ENCODE assay signal across 13 mouse cellular contexts in genomic region chr4:154312935-154313621, GRCm38 (mm10). TPM values are rescaled to one million over a fixed set of nuclear protein-coding genes. Genes with fewer than 3 reads are reported as not detected.
DNase-seq lines count a peak whose midpoint lies in the region; ATAC-seq and TF ChIP-seq lines count a peak whose summit lies in the region.
"Had no signal": no experiment of that assay in that cellular context is flagged by ENCODE, and none has a peak within 500 bp of the region (broad histone marks: within the 10 kb centered on the region; RNA-seq: fewer than 3 reads in every experiment).

No protein-coding gene starts in this region.

- H3K4me3 ChIP-seq in embryonic facial prominence, embryonic 11.5 days (ENCODE audit: low read depth, low read length), result no peak overlapping the region
- H3K4me3 ChIP-seq in hindbrain, embryonic 12.5 days, result no peak overlapping the region
- no peak overlapping the region for H3K4me3 ChIP-seq in limb, embryonic 13.5 days
- no peak overlapping the region for H3K4me3 ChIP-seq in liver, postnatal 0 days (ENCODE audit: low read depth, low read length)
- H3K4me3 ChIP-seq: midbrain, embryonic 12.5 days had no signal

- ATAC-seq in embryonic facial prominence, embryonic 11.5 days (replicated peaks; ENCODE audit: insufficient number of reproducible peaks, low FRiP score, low TSS enrichment, low read depth), result no peak
- no peak for ATAC-seq in hindbrain, embryonic 12.5 days (ENCODE audit: low FRiP score)
- ATAC-seq in limb, embryonic 13.5 days (ENCODE audit: low FRiP score, low read depth), result peak; percentile 65
- no peak for ATAC-seq in liver, postnatal 0 days
- ATAC-seq: Patski had no signal

- TF ChIP-seq EP300 in liver, postnatal 0 days (IDR thresholded peaks at IDR 0.05; ENCODE audit: low read depth), result no peak

- DNase-seq in cerebellum, adult 9-11 months, result peak; percentile 14
- no peak for DNase-seq in cerebellum, postnatal 25 days
- no peak for DNase-seq in embryonic facial prominence, embryonic 11.5 days (ENCODE audit: low spot score)
- DNase-seq in lung, postnatal 14 days, result no peak
- DNase-seq in liver, postnatal 0 days, result no peak
- DNase-seq in testis, postnatal 14 days (ENCODE audit: low spot score), result no peak

- no peaks in the 10 kb centered on the region for H3K4me1 ChIP-seq in embryonic facial prominence, embryonic 11.5 days (ENCODE audit: control insufficient read depth, insufficient read depth, low read length)
- peaks cover 11% of the 10 kb centered on the region; the same call in 1 of the 2 replicates for H3K4me1 ChIP-seq in hindbrain, embryonic 12.5 days
- peaks cover 21% of the 10 kb centered on the region for H3K4me1 ChIP-seq in limb, embryonic 13.5 days
- H3K4me1 ChIP-seq in liver, postnatal 0 days (ENCODE audit: insufficient read depth), result no peaks in the 10 kb centered on the region

- no peaks in the 10 kb centered on the region; the same call in 1 of the 2 replicates for H3K36me3 ChIP-seq in embryonic facial prominence, embryonic 11.5 days (replicated peaks; ENCODE audit: control insufficient read depth, insufficient read depth, low read depth, low read length)
- H3K36me3 ChIP-seq in hindbrain, embryonic 12.5 days, result no peaks in the 10 kb centered on the region
- peaks cover 11% of the 10 kb centered on the region for H3K36me3 ChIP-seq in limb, embryonic 13.5 days
- no peaks in the 10 kb centered on the region for H3K36me3 ChIP-seq in liver, postnatal 0 days (replicated peaks; ENCODE audit: insufficient read depth, low read length)
- H3K36me3 ChIP-seq: midbrain, embryonic 12.5 days had no signal

- H3K4me2 ChIP-seq in embryonic facial prominence, embryonic 11.5 days (ENCODE audit: low read depth, low read length), result no peak overlapping the region
- no peak overlapping the region for H3K4me2 ChIP-seq in hindbrain, embryonic 12.5 days (replicated peaks)
- H3K4me2 ChIP-seq in limb, embryonic 13.5 days (replicated peaks), result 0 out of 2 replicates have a peak overlapping the region, but pooled peaks have one; percentile 7
- H3K4me2 ChIP-seq in liver, postnatal 0 days (ENCODE audit: low read depth, low read length), result no peak overlapping the region
- H3K4me2 ChIP-seq: midbrain, embryonic 12.5 days had no signal

- H3K27me3 ChIP-seq in embryonic facial prominence, embryonic 11.5 days (ENCODE audit: control insufficient read depth, insufficient read depth, low read length), result no peaks in the 10 kb centered on the region
- no peaks in the 10 kb centered on the region for H3K27me3 ChIP-seq in hindbrain, embryonic 12.5 days
- no peaks in the 10 kb centered on the region for H3K27me3 ChIP-seq in limb, embryonic 13.5 days
- no peaks in the 10 kb centered on the region for H3K27me3 ChIP-seq in liver, postnatal 0 days (ENCODE audit: insufficient read depth, low read length)

- TF ChIP-seq CTCF in liver, postnatal 0 days (IDR thresholded peaks at IDR 0.05; ENCODE audit: low read depth), result no peak

- no peaks in the 10 kb centered on the region for H3K9me3 ChIP-seq in embryonic facial prominence, embryonic 11.5 days (replicated peaks; ENCODE audit: control insufficient read depth, low read length)
- H3K9me3 ChIP-seq in hindbrain, embryonic 12.5 days (replicated peaks), result no peaks in the 10 kb centered on the region
- H3K9me3 ChIP-seq in limb, embryonic 13.5 days, result no peaks in the 10 kb centered on the region
- no peaks in the 10 kb centered on the region for H3K9me3 ChIP-seq in liver, postnatal 0 days (ENCODE audit: low read length)
- H3K9me3 ChIP-seq: midbrain, embryonic 12.5 days had no signal

- 24% methylated on average over 4 of the region's 4 CpGs for WGBS in embryonic facial prominence, embryonic 11.5 days
- WGBS in hindbrain, embryonic 12.5 days, result 31% methylated on average over 4 of the region's 4 CpGs
- 50% methylated on average over 4 of the region's 4 CpGs for WGBS in limb, embryonic 13.5 days
- 55% methylated on average over 4 of the region's 4 CpGs for WGBS in liver, postnatal 0 days (ENCODE audit: insufficient replicate concordance)

- 0 out of 2 replicates have a peak overlapping the region, but pooled peaks have one; percentile 35 for H3K27ac ChIP-seq in embryonic facial prominence, embryonic 11.5 days (replicated peaks; ENCODE audit: low read depth, low read length)
- H3K27ac ChIP-seq in hindbrain, embryonic 12.5 days, result peak overlapping the region; percentile 85
- peak overlapping the region; percentile 85 for H3K27ac ChIP-seq in limb, embryonic 13.5 days
- no peak overlapping the region for H3K27ac ChIP-seq in liver, postnatal 0 days (ENCODE audit: low read depth)
- H3K27ac ChIP-seq: midbrain, embryonic 12.5 days had no signal

- H3K9ac ChIP-seq in embryonic facial prominence, embryonic 11.5 days (replicated peaks; ENCODE audit: low read length), result no peak overlapping the region
- H3K9ac ChIP-seq in hindbrain, embryonic 12.5 days, result no peak overlapping the region
- H3K9ac ChIP-seq in limb, embryonic 13.5 days, result no peak overlapping the region
- H3K9ac ChIP-seq in liver, postnatal 0 days (replicated peaks), result no peak overlapping the region
- H3K9ac ChIP-seq: midbrain, embryonic 12.5 days had no signal

RNA-seq across cellular contexts. Expression of gene Arhgef16, which starts 11.6 kb away (rescaled TPM):
- 4.8 and 5.6 TPM in 2 replicates for polyA plus RNA-seq in embryonic facial prominence, embryonic 11.5 days (2014; fragmentation: Nextera tagmentation; extraction: Ambion mirVana)
- polyA plus RNA-seq in hindbrain, embryonic 12.5 days (2016; fragmentation: Nextera tagmentation; extraction: Ambion mirVana), result 3.0 and 4.1 TPM in 2 replicates
- polyA plus RNA-seq in limb, embryonic 13.5 days (2015; fragmentation: Nextera tagmentation; extraction: Ambion mirVana), result 4.5 and 4.6 TPM in 2 replicates
- 3.2 and 4.3 TPM in 2 replicates for polyA plus RNA-seq in liver, postnatal 0 days (2015; fragmentation: Nextera tagmentation; extraction: Ambion mirVana)

RNA-seq across cellular contexts. Expression of gene B230104I21Rik, which starts 22.8 kb away (rescaled TPM):
- not detected in 2 replicates for polyA plus RNA-seq in embryonic facial prominence, embryonic 11.5 days (2014; fragmentation: Nextera tagmentation; extraction: Ambion mirVana)
- polyA plus RNA-seq in hindbrain, embryonic 12.5 days (2016; fragmentation: Nextera tagmentation; extraction: Ambion mirVana), result not detected in 2 replicates
- polyA plus RNA-seq in limb, embryonic 13.5 days (2015; fragmentation: Nextera tagmentation; extraction: Ambion mirVana), result not detected in 2 replicates
- polyA plus RNA-seq in liver, postnatal 0 days (2015; fragmentation: Nextera tagmentation; extraction: Ambion mirVana), result not detected in 2 replicates
- polyA plus RNA-seq: heart, postnatal 0 days; liver, adult 2 months; midbrain, embryonic 12.5 days; Patski; spleen, adult 2 months had no signal
